Mouse (Mus musculus) adrenal gland (tissue): ENCODE measurements at regions not wholly inside any gene's neighbourhood (a gene's known extent, or its start where the extent isn't known, plus 50 kb on each side); places are given as distances from the start of the nearest gene placed in this dataset.

Experiments
- intact Hi-C: fragments of 180-260 bp; cut with DNase I; formaldehyde crosslinking; loops from one replicate; pipeline ENCODE4 v1.15.1; 2025

- intact Hi-C loops = no loop called here
These were observed 116.8 kb upstream of the A530016L24Rik start for GRCm38 (mm10) chr12:112372234-112373050.

- intact Hi-C loops = no loop called here
These were observed 115.3 kb upstream of the A530016L24Rik start for GRCm38 (mm10) chr12:112373966-112374365.

GRCm38 (mm10) chr12:112376236-112376635 lies 113.0 kb upstream of the A530016L24Rik start:
- intact Hi-C loops = no loop called here

GRCm38 (mm10) chr12:112376701-112377100 lies 112.5 kb upstream of the A530016L24Rik start:
- intact Hi-C loops = no loop called here

GRCm38 (mm10) chr12:112378482-112379243 lies 110.6 kb upstream of the A530016L24Rik start:
- intact Hi-C loops = no loop called here

GRCm38 (mm10) chr12:112387836-112388235 lies 101.4 kb upstream of the A530016L24Rik start:
- intact Hi-C loops = no loop called here

GRCm38 (mm10) chr12:112395909-112396308 lies 93.3 kb upstream of the A530016L24Rik start:
- intact Hi-C loops = no loop called here

GRCm38 (mm10) chr12:112403688-112404240 lies 85.5 kb upstream of the A530016L24Rik start:
- intact Hi-C loops = no loop called here

GRCm38 (mm10) chr12:112404338-112404737 lies 84.9 kb upstream of the A530016L24Rik start:
- intact Hi-C loops = no loop called here

GRCm38 (mm10) chr12:112405781-112406213 lies 83.5 kb upstream of the A530016L24Rik start:
- intact Hi-C loops = no loop called here

- intact Hi-C loops = loop anchor here (10.0 kb wide), 1 partner anchor 133 kb away; no protein-coding TSS in a partner anchor
These were observed 77.5 kb upstream of the A530016L24Rik start for GRCm38 (mm10) chr12:112411612-112412350.

GRCm38 (mm10) chr12:112412351-112412697 lies 76.9 kb upstream of the A530016L24Rik start:
- intact Hi-C loops = loop anchor here (10.0 kb wide), 1 partner anchor 132 kb away; no protein-coding TSS in a partner anchor

- intact Hi-C loops = loop anchor here (10.0 kb wide), 1 partner anchor 129 kb away; no protein-coding TSS in a partner anchor
These were observed 73.2 kb upstream of the A530016L24Rik start for GRCm38 (mm10) chr12:112415926-112416473.

GRCm38 (mm10) chr12:112416537-112416936 lies 72.7 kb upstream of the A530016L24Rik start:
- intact Hi-C loops = loop anchor here (10.0 kb wide), 1 partner anchor 128 kb away; no protein-coding TSS in a partner anchor

GRCm38 (mm10) chr12:112418636-112419035 lies 70.6 kb upstream of the A530016L24Rik start:
- intact Hi-C loops = loop anchor here (10.0 kb wide), 1 partner anchor 126 kb away; no protein-coding TSS in a partner anchor

- intact Hi-C loops = no loop called here
These were observed 67.1 kb upstream of the A530016L24Rik start for GRCm38 (mm10) chr12:112422177-112422576.

GRCm38 (mm10) chr12:112424150-112424549 lies 65.1 kb upstream of the A530016L24Rik start:
- intact Hi-C loops = no loop called here

GRCm38 (mm10) chr12:112426681-112427080 lies 62.6 kb upstream of the A530016L24Rik start:
- intact Hi-C loops = no loop called here

- intact Hi-C loops = no loop called here
These were observed 59.0 kb upstream of the A530016L24Rik start for GRCm38 (mm10) chr12:112430104-112430846.

GRCm38 (mm10) chr12:112433315-112433714 lies 55.9 kb upstream of the A530016L24Rik start:
- intact Hi-C loops = no loop called here
